Mouse (Mus musculus) testis, postnatal 10 days (tissue): ENCODE results near the gene Rho.
A peak's percentile ranks its signal among the peaks of the same experiment; 100 is the strongest.

Source experiments
- DNase-seq: peaks from one replicate; pipeline ENCODE4 v3.0.0; 2021; ENCODE audit warnings: low spot score

The Rho gene

DNA sequence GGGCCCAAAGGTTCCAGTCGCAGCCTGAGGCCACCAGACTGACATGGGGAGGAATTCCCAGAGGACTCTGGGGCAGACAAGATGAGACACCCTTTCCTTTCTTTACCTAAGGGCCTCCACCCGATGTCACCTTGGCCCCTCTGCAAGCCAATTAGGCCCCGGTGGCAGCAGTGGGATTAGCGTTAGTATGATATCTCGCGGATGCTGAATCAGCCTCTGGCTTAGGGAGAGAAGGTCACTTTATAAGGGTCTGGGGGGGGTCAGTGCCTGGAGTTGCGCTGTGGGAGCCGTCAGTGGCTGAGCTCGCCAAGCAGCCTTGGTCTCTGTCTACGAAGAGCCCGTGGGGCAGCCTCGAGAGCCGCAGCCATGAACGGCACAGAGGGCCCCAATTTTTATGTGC, at the start of gene Rho:
TSS of gene Rho (plus strand) at position 110 of the 400 bp plus-strand sequence.
- no peak for DNase-seq

GRCm38 (mm10) chr6:115884018-115884417, 47.5 kb upstream of the Rho start:
- no peak for DNase-seq

DNA sequence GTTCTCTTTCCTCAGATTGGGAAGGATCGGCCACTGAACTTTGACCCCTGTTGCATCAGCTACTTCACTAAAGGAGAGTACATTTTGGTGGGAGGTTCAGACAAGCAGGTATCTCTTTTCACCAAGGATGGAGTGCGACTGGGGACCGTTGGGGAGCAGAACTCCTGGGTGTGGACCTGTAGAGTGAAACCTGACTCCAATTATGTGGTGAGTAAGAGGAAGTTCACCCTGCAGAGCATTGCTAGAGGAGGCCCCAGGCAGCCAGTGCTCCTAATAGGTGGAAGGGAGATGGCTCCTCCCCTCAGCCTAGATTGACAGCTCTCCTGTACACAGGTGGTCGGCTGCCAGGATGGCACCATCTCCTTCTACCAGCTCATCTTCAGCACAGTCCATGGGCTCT, 44.7 kb upstream of the Rho start:
- no peak for DNase-seq

- no peak for DNase-seq
Measured at GRCm38 (mm10) chr6:115888296-115888695, 43.3 kb upstream of the Rho start.

- no peak for DNase-seq
Measured at GRCm38 (mm10) chr6:115890601-115891000, 40.9 kb upstream of the Rho start.

GRCm38 (mm10) chr6:115891061-115891460, 40.5 kb upstream of the Rho start:
- no peak for DNase-seq

GRCm38 (mm10) chr6:115891497-115892061, 40.0 kb upstream of the Rho start:
- DNase-seq: peak; percentile 83

GRCm38 (mm10) chr6:115892363-115892762, 39.2 kb upstream of the Rho start:
- DNase-seq: no peak

DNA sequence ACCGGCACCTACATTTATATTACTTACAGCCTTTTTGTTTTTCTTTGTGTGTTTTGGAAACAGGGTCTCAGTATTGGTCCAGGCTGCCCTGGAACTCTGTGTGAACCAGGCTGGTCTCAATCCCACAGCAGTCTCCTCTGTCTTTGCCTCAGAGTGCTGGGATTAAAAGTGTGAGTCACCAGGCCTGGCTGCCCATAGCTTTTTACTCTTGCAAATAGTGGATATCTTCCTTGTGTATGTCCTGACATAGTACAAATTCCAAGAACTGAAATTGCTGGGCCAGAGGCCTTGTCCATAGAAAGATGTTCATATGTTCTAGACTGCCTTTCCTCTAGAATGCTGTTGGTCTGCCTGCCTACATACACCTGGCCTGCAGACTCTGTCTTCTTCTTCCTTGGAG, 35.2 kb upstream of the Rho start:
- no peak for DNase-seq

DNA sequence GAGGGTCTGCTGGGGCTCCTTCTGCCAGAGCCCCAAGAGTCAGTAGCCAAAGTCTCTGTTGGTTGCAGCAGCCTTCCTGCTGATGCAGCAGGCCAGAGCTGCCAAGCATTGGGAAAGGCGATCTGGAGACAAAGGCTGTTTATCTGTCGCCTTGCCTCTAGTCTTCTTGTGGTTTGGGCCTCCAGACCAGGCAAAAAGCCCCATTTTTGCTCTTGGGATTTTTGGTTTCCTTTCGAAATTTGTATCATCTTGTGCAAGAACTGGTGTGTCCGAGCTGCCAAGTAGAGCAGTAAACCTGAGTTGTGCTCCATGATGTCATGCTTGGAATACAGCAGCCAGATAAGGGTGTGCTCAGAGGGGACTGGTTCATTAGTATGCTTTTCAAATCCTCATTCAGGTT, 34.4 kb upstream of the Rho start:
- DNase-seq: no peak

- no peak for DNase-seq
Measured at GRCm38 (mm10) chr6:115897926-115898520, 33.5 kb upstream of the Rho start.

GRCm38 (mm10) chr6:115901062-115901461, 30.5 kb upstream of the Rho start:
- DNase-seq: peak; percentile 82

GRCm38 (mm10) chr6:115901489-115901931, 30.0 kb upstream of the Rho start:
- DNase-seq: no peak

DNA sequence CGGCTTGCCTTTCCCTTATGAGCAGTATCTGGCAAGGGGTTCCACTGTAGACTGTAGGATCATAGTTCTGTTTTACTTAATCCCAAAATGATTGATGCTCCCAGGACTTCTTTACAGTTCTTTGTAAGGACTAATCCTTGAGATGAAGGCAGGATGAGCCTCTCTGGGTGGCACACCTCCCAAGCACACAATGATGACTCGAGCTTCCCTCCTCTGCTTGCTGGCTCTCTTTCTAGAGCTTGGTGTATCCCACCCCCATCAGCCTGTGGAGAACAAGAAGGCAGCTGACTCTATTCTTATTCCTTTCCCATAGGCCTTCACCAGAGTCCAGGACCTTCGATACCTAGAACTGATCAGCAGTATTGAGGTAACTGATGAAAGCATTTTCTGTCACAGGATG, 29.0 kb upstream of the Rho start:
- DNase-seq: no peak

DNA sequence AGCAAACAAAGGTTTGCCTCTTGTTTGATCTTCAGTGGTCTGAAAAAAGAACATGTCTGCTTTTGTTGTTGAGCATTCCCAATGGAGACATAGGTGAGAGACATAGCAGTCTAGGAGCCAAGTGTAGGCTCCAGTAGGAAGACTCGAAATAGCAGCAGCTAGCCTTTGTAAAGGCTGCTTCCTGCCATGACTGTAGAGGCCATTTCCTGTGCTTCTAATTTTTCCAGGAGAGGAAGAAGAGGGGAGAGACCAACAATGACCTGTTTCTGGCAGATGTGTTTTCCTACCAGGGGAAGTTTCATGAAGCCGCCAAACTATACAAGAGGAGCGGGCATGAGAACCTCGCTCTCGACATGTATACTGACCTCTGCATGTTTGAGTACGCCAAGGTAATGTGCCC, 26.0 kb upstream of the Rho start:
- DNase-seq: no peak

DNA sequence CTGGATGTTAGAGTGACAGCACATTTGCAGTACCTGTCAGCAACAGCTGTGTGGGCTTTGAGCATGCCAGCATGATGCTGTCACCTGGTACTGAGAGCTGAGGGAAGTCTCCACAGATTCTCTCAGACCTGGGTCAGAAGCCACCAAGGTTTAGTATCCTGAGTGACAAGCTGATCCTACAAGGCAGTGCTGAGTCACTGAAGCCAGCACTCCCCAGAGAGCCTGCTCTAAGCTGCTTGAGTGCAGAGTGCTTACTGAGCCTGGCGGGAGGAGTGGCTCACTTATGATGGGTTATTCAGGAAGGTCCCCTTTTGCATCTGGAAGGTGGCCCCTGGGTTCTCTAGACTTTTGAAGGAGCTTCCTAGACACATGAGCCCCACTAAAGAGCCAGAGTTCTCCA, 25.1 kb upstream of the Rho start:
- DNase-seq: no peak

- no peak for DNase-seq
Measured at GRCm38 (mm10) chr6:115906871-115907270, 24.7 kb upstream of the Rho start.

DNA sequence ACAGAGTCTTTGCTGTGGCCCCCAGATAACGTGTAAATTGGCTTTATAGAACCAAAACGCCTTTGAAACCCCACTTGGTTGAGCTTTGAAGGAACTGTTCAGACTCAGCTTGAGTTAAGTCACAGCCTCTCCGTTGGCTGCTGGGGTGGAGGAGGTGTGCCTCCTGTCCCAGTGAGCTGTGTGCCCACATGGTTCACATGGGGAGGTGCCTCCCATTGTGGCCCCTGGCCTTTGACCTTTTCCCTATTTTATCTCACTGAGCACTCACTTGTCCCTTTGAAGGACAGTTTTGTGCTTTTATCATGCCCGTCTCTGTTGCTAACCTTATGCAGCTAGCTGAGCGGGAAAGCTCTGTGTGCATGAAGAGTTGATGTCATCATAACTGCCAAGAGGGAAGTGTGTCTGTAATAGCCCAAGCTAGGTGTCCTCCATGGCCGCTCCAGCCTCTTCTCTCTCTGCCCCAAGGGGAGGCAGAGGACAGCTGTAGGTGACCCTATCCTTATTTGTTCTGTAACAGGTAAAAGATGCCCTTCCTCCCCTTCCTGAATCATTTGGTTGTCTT, 23.0 kb upstream of the Rho start:
- no peak for DNase-seq

DNA sequence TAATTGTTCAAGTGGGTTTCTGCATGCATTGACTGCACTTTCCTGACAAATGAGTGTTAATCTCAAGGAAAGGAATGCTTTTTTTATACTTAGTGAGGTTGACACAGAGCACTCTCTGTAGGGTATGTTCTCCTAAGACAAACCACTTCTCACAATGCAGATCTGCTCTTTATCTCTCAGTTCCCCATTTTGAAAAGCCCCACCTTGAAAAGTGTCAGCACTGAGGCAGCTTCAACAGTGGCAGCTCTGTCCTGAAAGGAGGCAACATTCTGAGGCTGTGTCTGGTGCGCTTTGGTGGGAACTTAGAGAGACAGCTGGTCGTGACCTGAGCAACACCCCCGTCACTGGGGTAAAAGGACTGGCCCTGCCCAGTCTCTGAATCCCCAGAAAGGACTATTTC, 22.5 kb upstream of the Rho start:
- DNase-seq: no peak

DNA sequence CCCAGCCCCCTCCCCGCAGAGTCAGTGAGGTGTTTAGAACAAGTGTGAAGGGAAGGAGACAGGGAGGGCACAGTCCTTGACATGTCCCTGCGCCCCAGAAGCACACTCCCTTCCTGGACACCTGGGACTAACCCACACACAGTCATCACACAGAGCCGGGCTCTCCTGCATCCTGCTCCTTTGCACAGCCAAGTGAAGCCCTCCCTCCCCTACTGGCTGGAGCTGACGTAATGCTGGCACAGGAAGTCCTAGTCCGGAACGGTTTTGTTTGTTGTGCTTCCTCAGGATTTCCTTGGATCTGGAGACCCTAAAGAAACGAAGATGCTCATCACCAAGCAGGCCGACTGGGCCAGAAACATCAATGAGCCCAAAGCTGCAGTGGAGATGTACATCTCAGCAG, 21.6 kb upstream of the Rho start:
- no peak for DNase-seq

GRCm38 (mm10) chr6:115911763-115912162, 19.8 kb upstream of the Rho start:
- DNase-seq: no peak

GRCm38 (mm10) chr6:115913482-115913881, 18.1 kb upstream of the Rho start:
- no peak for DNase-seq

DNA sequence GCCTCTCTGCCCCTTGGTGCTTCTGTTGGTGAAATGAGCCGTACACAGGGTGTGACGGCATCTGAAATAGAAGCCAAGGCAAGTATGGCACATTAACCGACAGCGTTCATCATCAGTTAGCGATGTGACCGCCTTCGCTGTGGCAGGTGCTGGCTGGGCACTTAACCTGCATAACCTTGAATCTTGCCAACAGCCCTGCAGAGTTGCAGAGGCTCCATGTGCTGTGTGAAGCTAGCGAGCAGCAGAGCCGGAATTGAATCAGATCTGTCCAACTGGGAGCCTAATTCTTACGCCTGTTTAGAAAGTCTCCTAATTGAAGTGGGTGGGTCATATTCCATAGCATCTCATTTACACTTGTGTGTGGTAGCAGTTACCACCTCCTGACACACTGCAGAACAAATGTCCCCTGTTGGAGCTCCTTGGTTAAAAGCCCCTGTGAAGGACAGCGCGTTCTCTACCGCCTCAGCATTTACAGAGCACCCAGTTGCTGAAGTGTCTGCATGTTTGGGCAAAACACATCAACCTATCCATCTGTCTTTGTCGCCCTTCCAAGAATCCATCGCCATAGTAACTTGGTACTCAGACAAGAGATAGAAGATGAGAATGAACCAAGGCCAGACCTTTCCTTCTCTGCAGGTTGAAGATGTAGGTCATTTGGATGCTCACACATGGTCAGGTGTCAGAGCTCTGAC, 16.9 kb upstream of the Rho start:
- no peak for DNase-seq
